Mouse (Mus musculus): Measurements from ENCODE around the gene Gm17364. TPM values are rescaled to one million over a fixed set of nuclear protein-coding genes. Genes with fewer than 3 reads are reported as not detected.
A peak's percentile ranks its signal among the peaks of the same experiment; 100 is the strongest.
"Not testable (repeated sequence)": the region's sequence is repeated elsewhere in the genome, so short reads cannot be mapped to it uniquely, and the experiment has no call there.

Gm17364 gene
- polyA plus RNA-seq, 1 experiment from 2014 or later = not detected

DNA sequence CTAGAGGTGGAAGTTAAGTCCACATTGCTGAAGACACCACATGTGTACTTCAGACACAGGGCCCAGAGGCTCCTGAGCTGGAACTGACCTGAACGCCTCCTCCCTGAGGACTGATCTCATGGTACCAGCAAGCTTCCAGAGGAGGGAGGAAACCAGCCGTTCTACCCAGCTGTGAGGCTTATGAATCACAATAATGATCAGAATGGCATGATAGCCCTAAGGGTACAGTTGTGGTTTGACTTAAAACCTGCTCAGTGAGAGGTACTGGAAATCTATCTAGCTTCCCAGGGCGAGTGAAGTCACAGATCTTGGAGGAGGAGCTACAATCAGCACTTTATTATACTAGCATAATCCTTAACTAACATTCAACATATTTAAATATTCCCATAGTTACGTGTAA, 11.7 kb upstream of the Gm17364 start:
- H3K36me3 ChIP-seq = no peaks in the 10 kb centered on the region

GRCm38 (mm10) chr13:41283256-41283655, 9.5 kb upstream of the Gm17364 start:
- Histone ChIP-seq H3K4me1 (replicated peaks) (no peaks in the 10 kb centered on the region), H3K9me3 (no peaks in the 10 kb centered on the region), H3K9ac (no peak overlapping the region), H3K36me3 (peaks cover 3% of the 10 kb centered on the region; the same call in 1 of the 2 replicates), H3K4me2 (no peak overlapping the region), H3K27me3 (0 out of 2 replicates have a peak, but pooled peaks cover 2% of the 10 kb centered on the region), H3K4me3 (no peak overlapping the region), H3K27ac (no peak overlapping the region)
- 24% methylated on average over 5 of the region's 5 CpGs for WGBS
- ATAC-seq (ENCODE audit: low FRiP score) = 0 out of 2 replicates have a peak, but pooled peaks have one; percentile 54

More for the DNA sequence above, 11.7 kb upstream of the Gm17364 start:
- Histone ChIP-seq H3K4me3 (no peak overlapping the region), H3K9me3 (no peaks in the 10 kb centered on the region), H3K27me3 (0 out of 2 replicates have a peak, but pooled peaks cover 2% of the 10 kb centered on the region), H3K4me2 (no peak overlapping the region), H3K4me1 (replicated peaks) (no peaks in the 10 kb centered on the region), H3K9ac (no peak overlapping the region), H3K27ac (no peak overlapping the region)
- no peak for ATAC-seq (ENCODE audit: low FRiP score)
- 75% methylated on average over 4 of the region's 4 CpGs for WGBS

DNA sequence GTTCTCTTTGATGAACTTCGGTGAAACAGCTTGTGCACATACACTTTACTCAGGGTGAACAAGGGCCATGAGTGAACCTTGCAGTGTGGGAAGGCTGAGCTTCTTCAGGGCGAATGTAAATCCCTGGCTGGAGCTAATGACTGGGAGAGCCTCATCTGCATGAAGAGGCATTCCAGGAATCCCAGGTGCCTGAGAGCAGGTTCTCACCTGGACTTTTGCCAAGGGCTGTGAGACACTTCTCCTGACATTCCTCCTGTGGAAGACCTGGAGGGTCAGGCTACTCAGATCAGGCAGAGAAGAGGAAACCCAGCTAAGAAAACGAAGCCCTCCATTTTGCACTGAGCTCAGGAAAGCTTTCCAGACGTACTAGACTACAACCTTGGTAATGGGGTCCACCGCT, 6.9 kb upstream of the Gm17364 start:
- Histone ChIP-seq H3K4me1 (replicated peaks) (no peaks in the 10 kb centered on the region), H3K9me3 (no peaks in the 10 kb centered on the region), H3K27ac (no peak overlapping the region), H3K4me2 (no peak overlapping the region), H3K4me3 (no peak overlapping the region), H3K36me3 (peaks cover 10% of the 10 kb centered on the region; the same call in 1 of the 2 replicates), H3K27me3 (0 out of 2 replicates have a peak, but pooled peaks cover 2% of the 10 kb centered on the region), H3K9ac (no peak overlapping the region)
- ATAC-seq (ENCODE audit: low FRiP score) = no peak
- 73% methylated on average over 5 of the region's 5 CpGs for WGBS

DNA sequence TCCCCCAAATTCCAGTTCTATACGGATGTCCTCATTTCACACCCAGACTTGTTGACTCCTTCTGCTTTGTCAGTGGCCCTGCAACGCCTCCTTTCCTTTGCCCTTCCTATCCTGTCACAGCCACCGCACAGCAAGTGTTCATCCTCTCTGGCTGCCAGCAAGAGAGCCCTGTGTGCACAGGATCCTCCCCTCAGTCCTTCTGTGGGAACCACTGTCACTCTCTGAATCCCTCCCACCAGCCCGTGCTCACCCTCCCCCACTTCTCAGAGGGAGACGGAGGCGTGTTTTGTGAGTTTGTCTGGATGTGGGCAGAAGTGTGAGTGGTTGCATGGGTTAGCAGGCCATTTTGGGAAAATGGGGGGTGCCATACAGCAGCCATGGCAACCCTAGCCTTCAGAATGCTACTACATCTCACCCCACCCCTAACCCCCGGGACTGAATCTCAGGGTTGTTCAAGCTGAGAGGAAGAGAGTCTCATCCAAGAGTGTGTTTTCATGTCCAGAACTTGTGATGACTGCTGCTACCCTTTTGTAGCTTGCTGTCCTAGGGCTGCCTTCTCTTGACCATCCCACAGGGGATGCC, 5.9 kb downstream of the Gm17364 start:
- H3K27me3 ChIP-seq = no peaks in the 10 kb centered on the region
- ATAC-seq (ENCODE audit: low FRiP score) = 0 out of 2 replicates have a peak, but pooled peaks have one; percentile 39
- no peak overlapping the region for H3K27ac ChIP-seq
- 17% methylated on average over 7 of the region's 7 CpGs for WGBS
- peaks cover 6% of the 10 kb centered on the region; the same call in 1 of the 2 replicates for H3K4me1 ChIP-seq (replicated peaks)
- 0 out of 2 replicates have a peak overlapping the region, but pooled peaks have one; percentile 3 for H3K9ac ChIP-seq
- no peak overlapping the region for H3K4me3 ChIP-seq
- H3K36me3 ChIP-seq = 0 out of 2 replicates have a peak, but pooled peaks cover 3% of the 10 kb centered on the region
- peak overlapping the region; percentile 27; the same call in 1 of the 2 replicates for H3K4me2 ChIP-seq
- no peaks in the 10 kb centered on the region for H3K9me3 ChIP-seq

GRCm38 (mm10) chr13:41263304-41264006, 10.3 kb downstream of the Gm17364 start:
- Histone ChIP-seq H3K4me3 (no peak overlapping the region), H3K27ac (no peak overlapping the region), H3K27me3 (no peaks in the 10 kb centered on the region), H3K4me2 (no peak overlapping the region), H3K9ac (no peak overlapping the region), H3K36me3 (no peaks in the 10 kb centered on the region), H3K9me3 (no peaks in the 10 kb centered on the region), H3K4me1 (replicated peaks) (peaks cover 6% of the 10 kb centered on the region; the same call in 1 of the 2 replicates)
- WGBS = 90% methylated on average over 5 of the region's 5 CpGs
- ATAC-seq (ENCODE audit: low FRiP score) = no peak

DNA sequence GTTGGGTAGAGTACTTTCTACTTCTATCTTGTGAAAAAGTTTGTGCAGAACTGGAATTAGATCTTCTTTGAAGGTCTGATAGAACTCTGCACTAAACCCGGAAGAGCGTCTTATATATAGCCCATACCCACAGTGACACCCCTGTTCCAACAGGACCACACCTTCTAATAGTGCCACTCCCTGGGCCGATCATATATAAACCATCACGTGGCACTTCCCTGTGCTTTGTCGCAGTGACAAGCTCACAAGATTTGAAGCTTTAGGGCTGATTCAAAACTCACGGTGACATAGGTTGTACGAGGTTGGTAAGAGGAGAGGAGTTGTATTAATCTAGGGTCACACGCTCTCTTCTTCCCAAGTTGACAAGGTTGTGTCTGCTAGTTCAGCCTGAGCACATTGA, 12.2 kb downstream of the Gm17364 start:
- not testable (repeated sequence) for H3K36me3 ChIP-seq; H3K27ac ChIP-seq; H3K27me3 ChIP-seq; H3K4me2 ChIP-seq; H3K9me3 ChIP-seq; H3K4me3 ChIP-seq; H3K9ac ChIP-seq; ATAC-seq (ENCODE audit: low FRiP score); H3K4me1 ChIP-seq (replicated peaks)
- WGBS = 96% methylated on average over 8 of the region's 8 CpGs

GRCm38 (mm10) chr13:41257851-41258250, 15.9 kb downstream of the Gm17364 start:
- Histone ChIP-seq H3K27me3 (no peaks in the 10 kb centered on the region), H3K4me2 (no peak overlapping the region), H3K4me3 (no peak overlapping the region), H3K27ac (no peak overlapping the region), H3K36me3 (no peaks in the 10 kb centered on the region), H3K9me3 (no peaks in the 10 kb centered on the region), H3K9ac (no peak overlapping the region), H3K4me1 (replicated peaks) (no peaks in the 10 kb centered on the region)
- WGBS = 93% methylated on average over 4 of the region's 4 CpGs
- ATAC-seq (ENCODE audit: low FRiP score) = no peak

DNA sequence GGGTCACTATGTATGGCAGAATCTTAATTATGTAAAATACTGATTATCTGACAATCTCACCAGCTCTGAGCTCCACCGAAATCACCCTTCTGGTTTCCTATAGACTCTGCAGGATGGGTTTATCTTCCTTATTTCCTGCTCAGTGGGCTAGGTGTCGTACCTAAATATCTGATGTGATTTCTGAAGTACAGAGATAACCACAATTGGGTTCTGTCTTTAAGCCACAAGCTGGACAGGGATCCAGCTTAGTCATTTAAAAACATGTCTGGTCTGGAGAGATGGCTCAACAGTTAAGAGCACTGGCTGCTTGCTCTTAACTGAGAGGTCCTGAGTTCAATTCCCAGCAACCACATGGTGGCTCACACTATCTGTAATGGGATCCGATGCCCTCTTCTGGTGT, 16.8 kb downstream of the Gm17364 start:
- H3K9ac ChIP-seq = no peak overlapping the region
- ATAC-seq (ENCODE audit: low FRiP score) = no peak
- H3K36me3 ChIP-seq = no peaks in the 10 kb centered on the region
- 96% methylated on average over 3 of the region's 3 CpGs for WGBS
- H3K27me3 ChIP-seq = no peaks in the 10 kb centered on the region
- no peak overlapping the region for H3K4me3 ChIP-seq
- no peak overlapping the region for H3K27ac ChIP-seq
- no peak overlapping the region for H3K4me2 ChIP-seq
- no peaks in the 10 kb centered on the region for H3K9me3 ChIP-seq
- peaks cover 4% of the 10 kb centered on the region; the same call in 1 of the 2 replicates for H3K4me1 ChIP-seq (replicated peaks)

DNA sequence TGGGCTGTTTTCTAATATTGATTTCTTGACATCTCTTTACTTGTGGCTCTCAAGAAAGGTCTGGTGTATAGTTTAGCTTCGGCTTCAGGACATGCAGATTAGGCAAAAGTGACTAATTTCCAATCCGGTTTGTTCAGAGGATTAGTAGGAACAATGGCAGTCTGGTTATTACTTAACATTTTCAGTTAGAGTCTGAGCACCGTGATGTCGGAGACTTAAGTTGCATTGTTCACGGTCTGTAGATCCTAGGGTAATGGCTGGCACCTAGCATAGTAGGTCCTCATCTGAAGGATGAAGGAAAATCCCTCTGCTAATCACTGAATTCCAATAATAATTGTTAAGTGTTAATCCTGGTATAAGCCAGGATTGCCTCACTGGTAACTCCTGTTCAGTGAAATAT, 17.7 kb downstream of the Gm17364 start:
- H3K9ac ChIP-seq = no peak overlapping the region
- peaks cover 12% of the 10 kb centered on the region for H3K4me1 ChIP-seq (replicated peaks)
- no peaks in the 10 kb centered on the region for H3K36me3 ChIP-seq
- no peak overlapping the region for H3K4me3 ChIP-seq
- no peaks in the 10 kb centered on the region for H3K27me3 ChIP-seq
- no peak overlapping the region for H3K27ac ChIP-seq
- H3K4me2 ChIP-seq = no peak overlapping the region
- ATAC-seq (ENCODE audit: low FRiP score) = no peak
- WGBS = 91% methylated on average over 5 of the region's 5 CpGs
- H3K9me3 ChIP-seq = no peaks in the 10 kb centered on the region

DNA sequence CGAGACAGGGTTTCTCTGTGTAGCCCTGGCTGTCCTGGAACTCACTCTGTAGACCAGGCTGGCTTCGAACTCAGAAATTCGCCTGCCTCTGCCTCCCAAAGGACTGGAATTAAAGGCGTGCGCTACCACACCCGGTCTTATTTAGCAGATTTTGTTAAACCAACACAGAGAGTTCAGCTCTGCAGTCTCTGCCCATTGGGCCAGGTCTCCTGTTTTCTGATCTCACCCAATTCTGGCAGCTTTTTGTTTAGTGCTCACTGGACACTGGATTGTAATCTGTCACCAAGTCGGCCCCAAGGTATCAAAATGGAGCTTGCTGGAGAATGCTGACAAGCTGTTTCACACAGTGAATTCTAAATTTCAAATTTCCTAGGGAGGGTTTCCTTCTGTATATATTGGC, 21.0 kb downstream of the Gm17364 start:
- no peaks in the 10 kb centered on the region for H3K36me3 ChIP-seq
- no peak overlapping the region for H3K4me3 ChIP-seq
- H3K9me3 ChIP-seq = no peaks in the 10 kb centered on the region
- H3K27me3 ChIP-seq = 0 out of 2 replicates have a peak, but pooled peaks cover 4% of the 10 kb centered on the region
- peaks cover 22% of the 10 kb centered on the region for H3K4me1 ChIP-seq (replicated peaks)
- no peak for ATAC-seq (ENCODE audit: low FRiP score)
- WGBS = 89% methylated on average over 7 of the region's 7 CpGs
- no peak overlapping the region for H3K27ac ChIP-seq
- H3K4me2 ChIP-seq = no peak overlapping the region
- H3K9ac ChIP-seq = no peak overlapping the region

DNA sequence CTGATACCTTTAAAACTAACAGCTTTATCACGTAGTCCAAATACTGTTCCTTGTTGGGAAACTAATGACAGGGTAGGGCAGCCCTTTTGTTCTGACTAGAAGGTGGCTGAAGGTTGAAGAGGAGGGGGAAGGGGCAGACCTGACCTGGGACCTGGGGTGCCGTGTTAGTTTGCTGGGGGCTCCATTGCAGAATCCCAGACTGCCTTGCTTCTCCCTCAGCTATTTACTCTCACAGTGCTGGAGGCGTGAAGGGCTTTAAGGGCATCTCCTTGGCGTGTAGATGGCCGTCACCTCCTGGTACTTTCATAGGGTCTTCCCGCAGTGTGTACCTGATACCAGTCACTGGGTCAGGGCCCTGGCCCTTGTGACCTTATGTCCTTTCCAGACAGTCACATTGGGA, 21.6 kb downstream of the Gm17364 start:
- H3K36me3 ChIP-seq = no peaks in the 10 kb centered on the region
- no peak overlapping the region for H3K4me3 ChIP-seq
- WGBS = 91% methylated on average over 6 of the region's 6 CpGs
- 0 out of 2 replicates have a peak overlapping the region, but pooled peaks have one; percentile 46 for H3K9ac ChIP-seq
- no peak for ATAC-seq (ENCODE audit: low FRiP score)
- H3K27ac ChIP-seq = no peak overlapping the region
- no peak overlapping the region for H3K4me2 ChIP-seq
- H3K4me1 ChIP-seq (replicated peaks) = peaks cover 22% of the 10 kb centered on the region
- H3K9me3 ChIP-seq = no peaks in the 10 kb centered on the region
- H3K27me3 ChIP-seq = 0 out of 2 replicates have a peak, but pooled peaks cover 4% of the 10 kb centered on the region

DNA sequence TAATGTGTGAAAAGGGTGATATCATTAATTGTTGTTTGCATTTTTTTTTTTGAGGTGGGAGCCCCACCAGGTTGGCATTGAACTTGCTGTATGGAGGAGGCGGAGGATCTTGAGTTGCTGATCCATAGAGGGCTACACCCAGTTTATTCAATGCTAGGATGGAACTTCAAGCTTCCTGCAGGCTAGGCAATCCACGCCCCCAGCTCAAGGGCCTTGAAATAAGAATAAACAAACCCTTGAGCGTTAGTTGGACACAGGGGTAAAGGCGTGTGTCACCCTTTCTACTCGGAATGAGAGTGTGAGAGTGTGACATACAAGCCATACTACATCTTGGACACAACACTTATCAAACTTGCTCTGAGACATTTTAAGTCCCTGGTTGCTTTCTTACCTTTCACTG, 22.1 kb downstream of the Gm17364 start:
- H3K27me3 ChIP-seq = 0 out of 2 replicates have a peak, but pooled peaks cover 4% of the 10 kb centered on the region
- peaks cover 22% of the 10 kb centered on the region for H3K4me1 ChIP-seq (replicated peaks)
- H3K4me3 ChIP-seq = no peak overlapping the region
- H3K36me3 ChIP-seq = no peaks in the 10 kb centered on the region
- H3K9ac ChIP-seq = no peak overlapping the region
- H3K27ac ChIP-seq = no peak overlapping the region
- no peak for ATAC-seq (ENCODE audit: low FRiP score)
- H3K4me2 ChIP-seq = no peak overlapping the region
- H3K9me3 ChIP-seq = no peaks in the 10 kb centered on the region
- 92% methylated on average over 5 of the region's 5 CpGs for WGBS
